Mouse (Mus musculus) intestine, embryonic 14.5 days (tissue): Measurements from ENCODE around the gene Catsperd. TPM values are rescaled to one million over a fixed set of nuclear protein-coding genes. Genes with fewer than 3 reads are reported as not detected.
"Not testable (repeated sequence)": the region's sequence is repeated elsewhere in the genome, so short reads cannot be mapped to it uniquely, and the experiment has no call there.

Source experiments
- ATAC-seq: fragments of 200-750 bp; cut with Nextera tagmentation; replicated peaks from 2 replicates; pipeline ENCODE4 v1.8.0; 2017; ENCODE audit warnings: low read depth, moderate number of reproducible peaks, moderate TSS enrichment, moderate library complexity; ENCODE audit not compliant: low FRiP score, low TSS enrichment
- DNase-seq: peaks from one replicate; pipeline ENCODE4 v3.0.0-alpha.2; 2018; ENCODE audit warnings: low spot score
- H3K27ac ChIP-seq: fragments of 300-500 bp; sonication (generic); 2 replicates; pipeline ENCODE4 v1.5.1; 2014; ENCODE audit warnings: low read depth, mild to moderate bottlenecking, control low read depth
- H3K27me3 ChIP-seq: fragments of 300-500 bp; sonication (generic); replicated peaks from 2 replicates; pipeline ENCODE4 v1.6.1; 2014; ENCODE audit warnings: low read length, control low read depth; ENCODE audit not compliant: control insufficient read depth, insufficient read depth
- H3K36me3 ChIP-seq: fragments of 300-500 bp; sonication (generic); 2 replicates; pipeline ENCODE4 v1.6.1; 2014; ENCODE audit warnings: low read length, control low read depth; ENCODE audit not compliant: control insufficient read depth, insufficient read depth
- H3K4me1 ChIP-seq: fragments of 300-500 bp; sonication (generic); replicated peaks from 2 replicates; pipeline ENCODE4 v1.6.1; 2014; ENCODE audit warnings: low read length, control low read depth, mixed read lengths; ENCODE audit not compliant: control insufficient read depth, insufficient read depth
- H3K4me2 ChIP-seq: fragments of 300-500 bp; sonication (generic); 2 replicates; pipeline ENCODE4 v1.6.1; 2014; ENCODE audit warnings: low read length
- H3K4me3 ChIP-seq: fragments of 300-500 bp; sonication (generic); 2 replicates; pipeline ENCODE4 v1.5.1; 2014; ENCODE audit warnings: low read depth, low read length, control low read depth, mixed read lengths
- H3K9ac ChIP-seq: fragments of 300-500 bp; sonication (generic); 2 replicates; pipeline ENCODE4 v1.6.1; 2014; ENCODE audit warnings: mild to moderate bottlenecking, low read length
- H3K9me3 ChIP-seq: fragments of 300-500 bp; sonication (generic); 2 replicates; pipeline ENCODE4 v1.6.1; 2016; ENCODE audit warnings: low read length, control low read depth; ENCODE audit not compliant: control insufficient read depth
- WGBS: fragments of 180-500 bp; shearing (Covaris S2); extraction: QIAGEN DNeasy Blood & Tissue Kit; methylation state at CpG from one replicate; pipeline ENCODE4 v1.1.7; 2014; 5-methylcytosine and 5-hydroxymethylcytosine counted together
- polyA plus RNA-seq: library from polyadenylated mRNA; unstranded; fragments of >200 nt; fragmentation: Nextera tagmentation; extraction: Ambion mirVana; gene quantifications from 2 replicates; pipeline ENCODE4 v1.2.1, GENCODE M21; 2014

Catsperd gene
- polyA plus RNA-seq, 1 experiment from 2014 or later: 1.1 TPM

- Histone ChIP-seq H3K9me3 (no peaks in the 10 kb centered on the region), H3K4me2 (no peak overlapping the region), H3K4me1 (peaks cover 7% of the 10 kb centered on the region), H3K9ac (no peak overlapping the region), H3K27ac (no peak overlapping the region), H3K27me3 (no peaks in the 10 kb centered on the region), H3K36me3 (peaks cover 71% of the 10 kb centered on the region), H3K4me3 (no peak overlapping the region)
- DNase-seq: no peak
- ATAC-seq: no peak
- 86% methylated on average over 3 of the region's 3 CpGs for WGBS
These were observed 11.2 kb upstream of the Catsperd start for GRCm38 (mm10) chr17:56616725-56617124.

- no peak overlapping the region for H3K4me3 ChIP-seq
- no peak overlapping the region for H3K4me2 ChIP-seq
- no peaks in the 10 kb centered on the region for H3K9me3 ChIP-seq
- H3K36me3 ChIP-seq: peaks cover 80% of the 10 kb centered on the region
- no peak for ATAC-seq
- no peak for DNase-seq
- H3K27me3 ChIP-seq: no peaks in the 10 kb centered on the region
- peaks cover 7% of the 10 kb centered on the region for H3K4me1 ChIP-seq
- WGBS: 92% methylated on average over 8 of the region's 8 CpGs
- no peak overlapping the region for H3K9ac ChIP-seq
- H3K27ac ChIP-seq: no peak overlapping the region
These were observed 10.3 kb upstream of the Catsperd start for GRCm38 (mm10) chr17:56617628-56618027.

GRCm38 (mm10) chr17:56625495-56625894, 2.4 kb upstream of the Catsperd start:
- peak overlapping the region; percentile 91 for H3K4me3 ChIP-seq
- DNase-seq (no peak), ATAC-seq (no peak)
- no peak overlapping the region for H3K9ac ChIP-seq
- peaks cover 18% of the 10 kb centered on the region for H3K4me1 ChIP-seq
- H3K9me3 ChIP-seq: no peaks in the 10 kb centered on the region
- H3K36me3 ChIP-seq: peaks cover 35% of the 10 kb centered on the region
- 81% methylated on average over 3 of the region's 3 CpGs for WGBS
- H3K4me2 ChIP-seq: peak overlapping the region; percentile 92
- no peaks in the 10 kb centered on the region for H3K27me3 ChIP-seq
- no peak overlapping the region for H3K27ac ChIP-seq

- Histone ChIP-seq H3K27ac (peak overlapping the region; percentile 77), H3K9me3 (no peaks in the 10 kb centered on the region), H3K4me2 (peak overlapping the region; percentile 92), H3K9ac (peak overlapping the region; percentile 89), H3K36me3 (peaks cover 30% of the 10 kb centered on the region), H3K4me1 (peaks cover 18% of the 10 kb centered on the region), H3K27me3 (no peaks in the 10 kb centered on the region), H3K4me3 (peak overlapping the region; percentile 91)
- ATAC-seq (no peak; the same call in none of the 2 replicates), DNase-seq (no peak)
- WGBS: under 1% methylated on average over 32 of the region's 32 CpGs
These were observed 1.7 kb upstream of the Catsperd start for GRCm38 (mm10) chr17:56626260-56626659.

- Histone ChIP-seq H3K4me3 (peak within 1 kb of the TSS; percentile 91), H3K9ac (peak within 1 kb of the TSS; percentile 89), H3K4me1 (peaks cover 18% of the 10 kb centered on the region), H3K9me3 (no peaks in the 10 kb centered on the region), H3K27ac (peak within 1 kb of the TSS; percentile 77), H3K4me2 (peak within 1 kb of the TSS; percentile 92), H3K36me3 (peaks cover 25% of the 10 kb centered on the region), H3K27me3 (no peaks in the 10 kb centered on the region)
- peak; percentile 92 for ATAC-seq
- peak; percentile 98 for DNase-seq
- WGBS: under 1% methylated on average over 51 of the region's 51 CpGs
These were observed 1.0 kb upstream of the Catsperd start, which contains the start of gene Lonp1 for GRCm38 (mm10) chr17:56626754-56627470. TSS of gene Lonp1 (minus strand) at chr17:56626887.

- not testable (repeated sequence) for H3K27me3 ChIP-seq, H3K4me2 ChIP-seq, H3K27ac ChIP-seq, H3K9me3 ChIP-seq, DNase-seq, ATAC-seq, H3K4me3 ChIP-seq, H3K9ac ChIP-seq, H3K36me3 ChIP-seq
- H3K4me1 ChIP-seq: peaks cover 16% of the 10 kb centered on the region
- 83% methylated on average over 25 of the region's 27 CpGs for WGBS
These were observed 2.1 kb downstream of the Catsperd start for GRCm38 (mm10) chr17:56629800-56630781.

GRCm38 (mm10) chr17:56631807-56632206, 3.9 kb downstream of the Catsperd start:
- WGBS: 49% methylated on average over 4 of the region's 4 CpGs
- ATAC-seq (no peak), DNase-seq (no peak)
- H3K4me3 ChIP-seq: no peak overlapping the region
- H3K27me3 ChIP-seq: no peaks in the 10 kb centered on the region
- no peaks in the 10 kb centered on the region for H3K36me3 ChIP-seq
- H3K27ac ChIP-seq: no peak overlapping the region
- H3K4me2 ChIP-seq: no peak overlapping the region
- no peaks in the 10 kb centered on the region for H3K9me3 ChIP-seq
- no peak overlapping the region for H3K9ac ChIP-seq
- H3K4me1 ChIP-seq: 0 out of 2 replicates have a peak, but pooled peaks cover 5% of the 10 kb centered on the region

GRCm38 (mm10) chr17:56634023-56634422, 6.1 kb downstream of the Catsperd start:
- Histone ChIP-seq H3K27me3 (no peaks in the 10 kb centered on the region), H3K4me2 (no peak overlapping the region), H3K9ac (no peak overlapping the region), H3K4me3 (no peak overlapping the region), H3K36me3 (no peaks in the 10 kb centered on the region), H3K4me1 (no peaks in the 10 kb centered on the region), H3K9me3 (no peaks in the 10 kb centered on the region), H3K27ac (no peak overlapping the region)
- no peak for DNase-seq
- 91% methylated on average over 6 of the region's 6 CpGs for WGBS
- no peak for ATAC-seq
